Mouse (Mus musculus) neural tube, embryonic 14.5 days (tissue): ENCODE data around the gene Gm34653. TPM values are rescaled to one million over a fixed set of nuclear protein-coding genes. Genes with fewer than 3 reads are reported as not detected.
A peak's percentile ranks its signal among the peaks of the same experiment; 100 is the strongest.

ENCODE experiments used
- ATAC-seq: fragments of 200-750 bp; cut with Nextera tagmentation; 2 replicates; pipeline ENCODE4 v1.8.0; 2017; ENCODE audit warnings: low read depth, mild to moderate bottlenecking, moderate TSS enrichment, moderate library complexity
- H3K27ac ChIP-seq: fragments of 300-500 bp; sonication (generic); 2 replicates; pipeline ENCODE4 v1.5.1; 2014; ENCODE audit warnings: low read depth, mild to moderate bottlenecking, control low read depth, low read length, moderate library complexity, mixed read lengths
- H3K27me3 ChIP-seq: fragments of 300-500 bp; sonication (generic); 2 replicates; pipeline ENCODE4 v1.6.1; 2014; ENCODE audit warnings: low read length; ENCODE audit not compliant: control insufficient read depth, insufficient read depth
- H3K36me3 ChIP-seq: fragments of 300-500 bp; sonication (generic); 2 replicates; pipeline ENCODE4 v1.6.1; 2014; ENCODE audit warnings: low read length, mixed read lengths; ENCODE audit not compliant: control insufficient read depth, insufficient read depth
- H3K4me1 ChIP-seq: fragments of 300-500 bp; sonication (generic); 2 replicates; pipeline ENCODE4 v1.6.1; 2014; ENCODE audit warnings: low read length; ENCODE audit not compliant: control insufficient read depth, insufficient read depth
- H3K4me2 ChIP-seq: fragments of 300-500 bp; sonication (generic); 2 replicates; pipeline ENCODE4 v1.6.1; 2014; ENCODE audit warnings: mild to moderate bottlenecking, low read depth, low read length, control low read depth
- H3K4me3 ChIP-seq: fragments of 300-500 bp; sonication (generic); 2 replicates; pipeline ENCODE4 v1.5.1; 2014; ENCODE audit warnings: low read depth, low read length, control low read depth, mixed read lengths
- H3K9ac ChIP-seq: fragments of 300-500 bp; sonication (generic); replicated peaks from 2 replicates; pipeline ENCODE4 v1.6.1; 2014; ENCODE audit warnings: low read depth, mild to moderate bottlenecking, control low read depth, low read length, mixed read lengths
- H3K9me3 ChIP-seq: fragments of 300-500 bp; sonication (generic); 2 replicates; pipeline ENCODE4 v1.6.1; 2016; ENCODE audit warnings: low read length; ENCODE audit not compliant: control insufficient read depth
- WGBS: fragments of 180-500 bp; shearing (Covaris S2); extraction: QIAGEN DNeasy Blood & Tissue Kit; methylation state at CpG from one replicate; pipeline ENCODE4 v1.1.7; 2014; 5-methylcytosine and 5-hydroxymethylcytosine counted together
- polyA plus RNA-seq: library from polyadenylated mRNA; unstranded; fragments of >200 nt; fragmentation: Nextera tagmentation; extraction: Ambion mirVana; gene quantifications from 2 replicates; pipeline ENCODE4 v1.2.1, GENCODE M21; 2014

The Gm34653 gene
- polyA plus RNA-seq, 1 experiment from 2014 or later, result not detected

GRCm38 (mm10) chr2:34869680-34870079, 36.9 kb downstream of the Gm34653 start:
- peak overlapping the region; percentile 78 for H3K4me3 ChIP-seq
- no peak for ATAC-seq
- H3K9ac ChIP-seq, result peak overlapping the region; percentile 37; the same call in 1 of the 2 replicates
- H3K27me3 ChIP-seq, result peaks cover 6% of the 10 kb centered on the region
- 41% methylated on average over 5 of the region's 5 CpGs for WGBS
- peaks cover 25% of the 10 kb centered on the region for H3K4me1 ChIP-seq
- H3K4me2 ChIP-seq, result peak overlapping the region; percentile 59
- no peak overlapping the region for H3K27ac ChIP-seq
- H3K9me3 ChIP-seq, result no peaks in the 10 kb centered on the region
- H3K36me3 ChIP-seq, result peaks cover 11% of the 10 kb centered on the region; the same call in 1 of the 2 replicates

GRCm38 (mm10) chr2:34870520-34871474, 38.0 kb downstream of the Gm34653 start:
- H3K4me3 ChIP-seq, result peak overlapping the region; percentile 78
- H3K27me3 ChIP-seq, result peaks cover 9% of the 10 kb centered on the region
- peaks cover 25% of the 10 kb centered on the region for H3K4me1 ChIP-seq
- peak overlapping the region; percentile 82 for H3K27ac ChIP-seq
- peak; percentile 98 for ATAC-seq
- H3K4me2 ChIP-seq, result peak overlapping the region; percentile 71
- H3K36me3 ChIP-seq, result 0 out of 2 replicates have a peak, but pooled peaks cover 2% of the 10 kb centered on the region
- WGBS, result under 1% methylated on average over 67 of the region's 67 CpGs
- peak overlapping the region; percentile 87 for H3K9ac ChIP-seq
- no peaks in the 10 kb centered on the region for H3K9me3 ChIP-seq

- H3K4me1 ChIP-seq, result peaks cover 13% of the 10 kb centered on the region
- no peak within 1 kb of the TSS for H3K4me3 ChIP-seq
- no peaks in the 10 kb centered on the region for H3K9me3 ChIP-seq
- 0 out of 2 replicates have a peak within 1 kb of the TSS, but pooled peaks have one; percentile 12 for H3K9ac ChIP-seq
- peaks cover 9% of the 10 kb centered on the region for H3K27me3 ChIP-seq
- 1% methylated on average over 14 of the region's 14 CpGs for WGBS
- no peak within 1 kb of the TSS; the same call in 1 of the 2 replicates for H3K4me2 ChIP-seq
- ATAC-seq, result no peak
- H3K36me3 ChIP-seq, result no peaks in the 10 kb centered on the region
- H3K27ac ChIP-seq, result no peak within 1 kb of the TSS
These were observed 41.5 kb downstream of the Gm34653 start, which contains the start of gene Cutal for GRCm38 (mm10) chr2:34874271-34874670. Gene Cutal, plus strand, starts transcription at chr2:34874396.

GRCm38 (mm10) chr2:34874816-34875345, 42.1 kb downstream of the Gm34653 start, which contains the start of gene Psmd5:
Gene Psmd5, minus strand, starts transcription at chr2:34874968.
- H3K9ac ChIP-seq, result 0 out of 2 replicates have a peak within 1 kb of the TSS, but pooled peaks have one; percentile 12

GRCm38 (mm10) chr2:34880054-34880453, 47.2 kb downstream of the Gm34653 start:
- Histone ChIP-seq H3K9ac (no peak overlapping the region), H3K27ac (no peak overlapping the region), H3K4me3 (no peak overlapping the region), H3K27me3 (no peaks in the 10 kb centered on the region), H3K36me3 (no peaks in the 10 kb centered on the region), H3K4me1 (no peaks in the 10 kb centered on the region), H3K4me2 (no peak overlapping the region), H3K9me3 (no peaks in the 10 kb centered on the region)
- no peak for ATAC-seq
- 90% methylated on average over 10 of the region's 10 CpGs for WGBS

More at GRCm38 (mm10) chr2:34874816-34875345, 42.1 kb downstream of the Gm34653 start, which contains the start of gene Psmd5:
- WGBS, result 14% methylated on average over 8 of the region's 8 CpGs
- no peak for ATAC-seq
- Histone ChIP-seq H3K4me1 (peaks cover 7% of the 10 kb centered on the region), H3K9me3 (no peaks in the 10 kb centered on the region), H3K4me2 (no peak within 1 kb of the TSS; the same call in 1 of the 2 replicates), H3K27me3 (peaks cover 9% of the 10 kb centered on the region), H3K4me3 (no peak within 1 kb of the TSS), H3K27ac (no peak within 1 kb of the TSS), H3K36me3 (no peaks in the 10 kb centered on the region)

GRCm38 (mm10) chr2:34882757-34883156, 50.0 kb downstream of the Gm34653 start:
- H3K4me1 ChIP-seq, result no peaks in the 10 kb centered on the region
- WGBS, result 91% methylated on average over 2 of the region's 2 CpGs
- no peak for ATAC-seq

GRCm38 (mm10) chr2:34883190-34883589, 50.4 kb downstream of the Gm34653 start:
- no peak for ATAC-seq
- 74% methylated on average over 5 of the region's 5 CpGs for WGBS
- Histone ChIP-seq H3K27ac (no peak overlapping the region), H3K36me3 (no peaks in the 10 kb centered on the region), H3K27me3 (no peaks in the 10 kb centered on the region), H3K4me2 (no peak overlapping the region), H3K9ac (no peak overlapping the region), H3K4me3 (no peak overlapping the region), H3K9me3 (no peaks in the 10 kb centered on the region), H3K4me1 (no peaks in the 10 kb centered on the region)

More at GRCm38 (mm10) chr2:34882757-34883156, 50.0 kb downstream of the Gm34653 start:
- Histone ChIP-seq H3K27me3 (no peaks in the 10 kb centered on the region), H3K27ac (no peak overlapping the region), H3K36me3 (no peaks in the 10 kb centered on the region), H3K9me3 (no peaks in the 10 kb centered on the region), H3K4me2 (no peak overlapping the region), H3K9ac (no peak overlapping the region), H3K4me3 (no peak overlapping the region)

GRCm38 (mm10) chr2:34884186-34884585, 51.4 kb downstream of the Gm34653 start:
- no peak overlapping the region for H3K27ac ChIP-seq
- no peaks in the 10 kb centered on the region for H3K4me1 ChIP-seq
- no peak overlapping the region for H3K9ac ChIP-seq
- H3K4me3 ChIP-seq, result no peak overlapping the region
- H3K9me3 ChIP-seq, result no peaks in the 10 kb centered on the region
- ATAC-seq, result no peak
- WGBS, result 76% methylated on average over 2 of the region's 2 CpGs
- H3K4me2 ChIP-seq, result no peak overlapping the region
- H3K36me3 ChIP-seq, result no peaks in the 10 kb centered on the region
- no peaks in the 10 kb centered on the region for H3K27me3 ChIP-seq
